Mouse (Mus musculus) WW6 (cell line): ENCODE results near the gene Mxra8.
A peak's percentile ranks its signal among the peaks of the same experiment; 100 is the strongest.

Experiments
- DNase-seq: peaks from one replicate; pipeline ENCODE4 v3.0.0-alpha.2; 2013; ENCODE audit warnings: low read depth, low spot score

Gene Mxra8

DNA sequence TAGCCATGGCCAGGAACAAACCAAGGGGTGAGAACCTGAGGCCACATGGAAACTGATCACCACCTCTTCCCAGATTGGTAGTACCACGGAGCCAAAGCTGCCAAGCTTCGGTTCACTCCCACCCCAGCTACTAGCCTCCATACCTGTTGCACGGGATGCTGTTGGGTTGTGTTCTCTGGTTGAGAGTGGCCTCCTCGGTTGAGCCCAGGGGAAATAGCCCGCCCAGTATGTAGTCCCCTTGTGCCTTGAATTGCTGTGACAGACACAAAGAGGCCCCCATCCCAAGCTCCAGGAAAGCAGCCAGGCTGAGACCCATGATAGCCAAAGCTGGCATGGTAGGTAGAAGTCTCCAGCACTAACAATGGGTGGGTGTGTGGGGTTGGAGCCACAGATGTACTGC lies 23.5 kb downstream of the Mxra8 start, which contains the start of gene Tas1r3:
TSS of gene Tas1r3 (minus strand) at position 362 of the 400 bp plus-strand sequence.
- DNase-seq: no peak

- DNase-seq: no peak
These were observed 29.3 kb downstream of the Mxra8 start for GRCm38 (mm10) chr4:155868614-155869298.

- peak; percentile 83 for DNase-seq
These were observed 30.0 kb downstream of the Mxra8 start, which contains the start of the genes Cptp and Ints11 for GRCm38 (mm10) chr4:155869317-155870033. TSS of gene Cptp (minus strand) at chr4:155869440. TSS of gene Ints11 (plus strand) at chr4:155869546.

- DNase-seq: no peak
These were observed 31.9 kb downstream of the Mxra8 start for GRCm38 (mm10) chr4:155871404-155871803.

DNA sequence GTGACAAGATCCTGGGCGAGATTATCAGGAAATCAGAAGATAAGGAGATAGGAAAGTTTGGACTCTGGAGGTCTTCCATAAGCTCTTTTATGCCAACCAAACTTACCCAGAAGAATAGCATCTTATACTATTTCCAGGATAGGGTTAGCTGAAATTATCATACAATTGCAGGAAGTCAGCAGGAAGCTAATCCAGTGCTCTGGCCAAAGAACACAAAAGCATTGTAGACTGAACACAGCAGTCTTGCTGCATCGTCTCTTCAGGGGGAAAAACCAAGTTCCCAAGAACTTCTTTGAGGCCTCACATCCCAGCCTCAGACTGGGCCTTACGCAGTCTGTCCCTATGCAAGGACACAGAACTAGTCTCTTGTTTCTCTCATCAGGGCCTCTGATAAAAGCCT lies 44.1 kb downstream of the Mxra8 start:
- no peak for DNase-seq

- no peak for DNase-seq
These were observed 46.9 kb downstream of the Mxra8 start for GRCm38 (mm10) chr4:155886330-155886729.

DNA sequence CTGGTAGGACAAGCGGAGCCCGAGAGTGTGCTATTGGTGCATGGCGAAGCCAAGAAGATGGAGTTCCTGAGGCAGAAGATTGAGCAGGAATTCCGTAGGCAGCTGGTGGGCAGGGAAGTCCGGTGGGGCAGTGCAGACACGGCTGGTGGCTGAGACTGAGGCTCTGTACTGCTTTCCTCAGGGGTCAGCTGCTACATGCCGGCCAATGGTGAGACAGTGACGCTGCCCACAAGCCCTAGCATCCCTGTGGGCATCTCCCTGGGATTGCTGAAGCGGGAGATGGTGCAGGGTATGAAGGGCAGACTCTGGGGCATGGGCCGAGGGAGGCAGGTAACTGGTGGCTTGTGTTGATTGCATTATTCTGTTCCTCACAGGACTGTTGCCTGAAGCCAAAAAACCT lies 48.2 kb downstream of the Mxra8 start:
- DNase-seq: no peak

GRCm38 (mm10) chr4:155888181-155888580 lies 48.7 kb downstream of the Mxra8 start:
- no peak for DNase-seq

DNA sequence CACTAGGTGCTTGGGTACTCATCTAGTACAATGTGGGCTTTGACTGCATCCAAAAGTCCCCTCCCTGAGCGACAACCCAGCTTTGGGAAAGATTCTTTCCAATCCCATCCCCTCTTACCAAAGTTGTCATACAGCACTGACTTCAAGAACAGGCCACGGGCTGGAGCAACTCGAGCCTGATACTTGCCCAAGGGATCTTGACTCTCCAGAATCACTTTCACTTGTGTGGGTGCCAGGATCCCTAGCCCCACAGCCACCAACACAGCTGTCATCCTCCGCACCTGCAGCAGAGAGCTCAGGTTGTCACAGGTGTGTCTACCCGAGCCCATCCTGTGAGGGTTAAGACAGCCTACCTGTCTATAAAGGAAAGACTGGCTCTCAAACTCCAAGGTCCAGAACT lies 49.8 kb downstream of the Mxra8 start:
- no peak for DNase-seq

GRCm38 (mm10) chr4:155891011-155891471 lies 51.6 kb downstream of the Mxra8 start:
- no peak for DNase-seq

DNA sequence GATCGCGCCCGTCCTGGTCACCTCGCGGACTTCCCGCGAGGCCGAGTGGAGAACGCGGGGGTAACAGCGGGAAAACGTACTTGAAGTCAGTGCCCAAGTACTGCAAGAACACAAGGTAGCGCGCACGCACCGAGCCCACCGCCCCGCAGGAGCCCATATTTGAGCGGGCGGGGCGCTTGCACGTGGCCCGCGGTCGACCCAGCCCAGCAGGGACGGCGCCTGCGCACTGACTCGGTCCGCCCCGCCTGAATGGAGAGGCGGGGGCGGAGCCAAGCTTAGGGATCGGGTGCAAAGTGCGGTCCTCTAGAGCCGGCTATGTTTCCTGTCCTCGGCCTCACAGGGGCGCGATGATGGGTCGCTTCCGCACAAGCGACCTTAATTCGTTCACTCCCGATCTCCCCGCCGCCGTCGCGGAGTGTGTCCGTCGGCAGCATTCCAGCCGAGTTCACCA lies 52.1 kb downstream of the Mxra8 start, which contains the start of the genes Pusl1 and Acap3:
TSS of gene Pusl1 (minus strand) at position 231 of the 451 bp plus-strand sequence.
TSS of gene Acap3 (plus strand) at position 272 of the 451 bp plus-strand sequence.
- peak; percentile 85 for DNase-seq

DNA sequence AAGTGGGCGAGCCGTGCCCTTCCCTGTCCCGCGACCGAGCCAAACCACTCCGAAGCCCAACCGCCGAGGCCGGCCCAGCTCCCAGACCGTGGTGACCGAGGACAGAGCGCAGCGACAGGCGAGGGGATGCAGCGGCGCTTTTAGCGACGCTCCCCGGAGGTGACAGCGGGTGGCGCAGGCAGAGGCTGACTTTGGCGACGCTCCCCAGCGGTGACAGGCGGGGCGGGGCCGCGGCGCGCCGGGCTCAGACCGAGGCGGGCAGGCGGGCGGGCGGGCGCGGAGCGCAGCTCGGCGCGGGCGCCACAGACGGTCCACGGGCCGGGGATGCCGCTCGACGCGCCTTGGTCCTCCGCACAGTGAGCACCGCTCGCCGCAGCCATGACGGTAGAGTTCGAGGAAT lies 52.5 kb downstream of the Mxra8 start:
- DNase-seq: no peak

DNA sequence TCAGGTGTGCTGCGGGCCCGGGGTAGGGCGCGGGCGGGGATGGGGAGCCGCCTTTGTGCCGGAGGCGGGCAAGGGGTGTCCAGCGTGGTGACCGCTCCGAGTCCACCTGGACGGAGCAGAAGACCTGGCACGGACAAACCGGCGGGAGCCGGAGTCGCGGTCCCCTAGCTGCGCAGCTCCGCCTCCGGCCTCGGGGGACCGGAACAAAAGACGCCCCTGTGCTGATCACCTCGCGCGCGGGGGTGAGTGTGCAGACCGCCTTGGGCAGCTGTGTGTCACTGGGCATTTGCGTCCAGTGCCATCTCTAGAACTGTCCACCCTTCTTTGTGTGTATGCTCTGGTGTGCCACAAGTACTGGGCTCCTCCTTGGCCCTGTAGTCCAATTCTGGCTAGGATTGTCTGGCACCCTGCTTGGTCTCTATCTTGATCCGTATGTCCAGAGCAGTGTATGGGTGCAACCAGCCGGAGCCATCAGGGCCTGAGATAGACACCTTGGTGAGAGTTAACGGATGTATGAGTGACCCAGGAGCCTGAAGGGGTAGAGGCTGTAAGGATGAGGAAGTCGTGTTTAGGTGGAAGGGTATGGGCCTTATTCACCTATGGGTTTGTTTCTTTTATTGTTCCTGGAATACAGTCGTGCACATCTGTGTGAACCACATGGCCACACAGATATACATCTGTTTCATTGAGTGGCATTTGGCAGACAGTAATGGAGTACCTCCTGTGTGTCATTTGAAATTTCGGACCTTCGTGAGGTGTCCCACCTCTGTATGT lies 53.1 kb downstream of the Mxra8 start:
- DNase-seq: no peak

DNA sequence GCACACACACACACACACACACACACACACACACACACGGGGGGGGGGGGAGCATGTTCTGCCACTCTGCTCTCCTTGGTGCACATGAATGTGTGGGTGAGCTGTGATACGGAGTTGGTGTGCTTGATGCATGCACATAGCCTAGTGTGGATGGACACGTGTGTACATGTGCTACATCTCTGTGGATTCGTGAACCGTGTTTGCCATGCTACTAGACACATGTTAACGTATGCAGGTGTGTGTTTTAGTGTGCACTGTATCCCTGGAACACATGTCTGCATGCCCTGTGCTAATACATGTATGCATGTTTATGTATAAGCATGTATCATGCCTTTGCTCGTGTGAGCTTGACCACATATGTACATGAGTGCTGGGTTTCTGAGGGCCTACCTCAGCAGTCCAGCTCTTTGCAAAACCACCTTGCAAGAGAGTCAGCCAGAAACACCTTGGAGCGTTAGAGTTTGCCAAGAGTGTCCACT lies 53.8 kb downstream of the Mxra8 start:
- DNase-seq: no peak
